Mouse (Mus musculus): ENCODE results near the gene Zfp764.

DNA sequence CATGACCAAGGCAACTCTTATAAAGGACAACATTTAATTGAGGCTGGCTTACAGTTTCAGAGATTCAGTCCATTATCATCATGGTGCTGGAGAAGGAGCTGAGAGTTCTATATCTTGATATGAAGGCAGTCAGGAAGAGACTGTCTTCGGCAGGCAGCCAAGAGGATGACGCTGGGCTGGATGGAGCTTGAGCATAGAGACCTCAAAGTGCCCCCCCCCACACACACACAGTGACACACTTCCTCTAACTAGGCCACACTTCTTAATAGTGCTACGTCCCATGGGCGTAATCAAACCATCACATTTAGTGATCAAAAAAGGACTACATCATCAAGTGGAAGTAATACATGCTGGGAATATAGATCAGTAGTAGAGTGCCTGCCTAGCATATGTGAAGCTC lies 28.6 kb upstream of the Zfp764 start:
- no peak for TF ChIP-seq GATA2 (IDR thresholded peaks at IDR 0.05; ENCODE audit: borderline replicate concordance, low read depth, low read length)
- TF ChIP-seq CTCF (IDR thresholded peaks at IDR 0.05; ENCODE audit: low read depth, low read length): no peak
- TF ChIP-seq POLR2AphosphoS5 (IDR thresholded peaks at IDR 0.05; ENCODE audit: insufficient replicate concordance, low read depth, low read length): no peak
- no peak for TF ChIP-seq TAL1 (conservative IDR thresholded peaks at IDR 0.05; ENCODE audit: low read depth, low read length)

Data from G1E (cell line).